Mouse (Mus musculus): ENCODE results near the gene Tmem41b. TPM values are rescaled to one million over a fixed set of nuclear protein-coding genes. Genes with fewer than 3 reads are reported as not detected.

Tmem41b gene
- total and polyA plus RNA-seq, 3 experiments, result 45.9 to 86.9 TPM; not detected in 1

DNA sequence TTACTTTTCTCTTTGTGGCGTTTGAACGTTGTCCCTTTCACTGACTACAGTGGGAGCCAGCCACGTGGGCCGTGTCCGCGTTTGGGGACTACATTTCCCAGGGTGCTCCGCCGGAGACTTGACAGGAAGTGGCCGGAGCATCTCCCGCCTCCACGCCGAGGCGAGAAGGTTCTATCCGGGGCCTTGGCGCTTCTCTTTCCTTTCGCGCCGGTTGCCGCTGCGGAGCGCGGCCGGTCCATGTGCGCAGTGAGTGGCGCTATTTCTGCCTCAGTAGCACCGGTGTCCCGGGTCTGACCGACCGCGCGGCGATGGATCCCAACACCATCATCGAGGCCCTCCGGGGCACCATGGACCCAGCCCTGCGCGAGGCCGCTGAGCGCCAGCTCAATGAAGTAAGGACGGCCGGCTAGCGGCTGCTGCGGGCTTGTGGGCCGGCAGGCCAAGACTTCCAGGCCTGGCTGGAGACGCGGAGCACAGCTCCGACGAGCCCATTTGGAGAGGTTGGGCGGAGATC is 31.4 kb upstream of the Tmem41b start, which contains the start of gene Ipo7 (continued):
- TF ChIP-seq NRF1 (IDR thresholded peaks at IDR 0.05; ENCODE audit: insufficient read depth, low read depth, low read length, poor library complexity, severe bottlenecking) (0 out of 2 replicates have a peak, but pooled peaks have one; percentile 11), SMC3 (IDR thresholded peaks at IDR 0.05; ENCODE audit: low read depth, low read length) (no peak)

- H3K27ac ChIP-seq (ENCODE audit: control insufficient read depth, low read depth, low read length), result 0 out of 2 replicates have a peak overlapping the region, but pooled peaks have one; percentile 29
- no peak overlapping the region for H3K4me3 ChIP-seq (ENCODE audit: control insufficient read depth in 1 of 2, insufficient read depth in 1 of 2, low read depth in 2 of 2, low read length in 2 of 2)
- H3K9me3 ChIP-seq (replicated peaks; ENCODE audit: insufficient read depth, low read length), result no peaks in the 10 kb centered on the region
- no peak overlapping the region for H3K9ac ChIP-seq (ENCODE audit: control insufficient read depth, low read depth, low read length, poor library complexity, severe bottlenecking)
- H3K36me3 ChIP-seq (ENCODE audit: control insufficient read depth in 1 of 2, insufficient read depth in 2 of 2, low read length in 2 of 2), result peaks cover 0 to under 1% of the 10 kb centered on the region in 2 experiments; a peak in 1 of 4 replicates
- H3K27me3 ChIP-seq (ENCODE audit: control insufficient read depth in 1 of 2, insufficient read depth in 2 of 2, low read length in 2 of 2), result no peaks in the 10 kb centered on the region
- peaks cover 0 to 4% of the 10 kb centered on the region in 2 experiments; a peak in 2 of 4 replicates for H3K4me1 ChIP-seq (ENCODE audit: control insufficient read depth in 1 of 2, insufficient read depth in 2 of 2, low read length in 2 of 2)
- TF ChIP-seq RCOR1 (IDR thresholded peaks at IDR 0.05; ENCODE audit: low read depth, low read length) (peak; percentile 81), EP300 (IDR thresholded peaks at IDR 0.05; ENCODE audit: low read depth in 1 of 2, low read length in 2 of 2) (peak; percentile 62 to 67), MAX (IDR thresholded peaks at IDR 0.05; ENCODE audit: low read length) (no peak), ZNF384 (IDR thresholded peaks at IDR 0.05; ENCODE audit: low read depth, low read length) (no peak; the same call in 1 of the 2 replicates), ETS1 (IDR thresholded peaks at IDR 0.05; ENCODE audit: low read depth, low read length) (peak; percentile 64), HCFC1 (IDR thresholded peaks at IDR 0.05; ENCODE audit: low read depth, low read length) (peak; percentile 58; the same call in 1 of the 2 replicates), GATA1 (IDR thresholded peaks at IDR 0.05; ENCODE audit: low read depth, low read length) (peak; percentile 64), MAZ (IDR thresholded peaks at IDR 0.05; ENCODE audit: low read depth, low read length) (peak; percentile 86), TCF12 (IDR thresholded peaks at IDR 0.05; ENCODE audit: low read depth, low read length) (peak; percentile 33; the same call in 1 of the 2 replicates), POLR2AphosphoS2 (IDR thresholded peaks at IDR 0.05; ENCODE audit: low read length) (no peak), ELF1 (IDR thresholded peaks at IDR 0.05; ENCODE audit: low read depth, low read length) (peak; percentile 35; the same call in 1 of the 2 replicates)
- peak; percentile 77 for DNase-seq (ENCODE audit: low read depth, low spot score)
- peaks cover 11% of the 10 kb centered on the region for H3K79me2 ChIP-seq (ENCODE audit: control insufficient read depth, insufficient read depth, low read length, poor library complexity)
Observed at GRCm38 (mm10) chr7:110014272-110014671, 27.5 kb upstream of the Tmem41b start.

DNA sequence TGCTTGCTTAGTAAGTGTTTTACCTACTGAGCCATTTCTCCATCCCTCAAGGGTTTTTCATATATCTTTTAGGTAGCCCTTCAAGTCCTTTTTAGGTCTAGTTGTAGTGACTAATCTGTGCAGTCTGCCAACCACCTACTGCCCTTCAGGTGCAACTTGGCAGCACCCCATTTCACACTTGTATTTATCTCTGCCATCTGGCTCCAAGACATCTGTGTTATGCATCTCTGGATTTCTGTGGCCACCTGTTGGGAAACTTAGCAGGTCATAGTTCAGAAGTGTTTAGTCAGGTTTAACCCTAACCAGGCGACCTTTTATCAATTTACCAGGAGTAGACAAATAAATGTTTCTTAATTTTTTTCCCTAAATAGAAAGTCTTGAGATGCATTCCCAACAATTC is 24.7 kb upstream of the Tmem41b start:
- no peak for TF ChIP-seq TCF12 (IDR thresholded peaks at IDR 0.05; ENCODE audit: low read depth, low read length)
- no peak for TF ChIP-seq ZMIZ1 (IDR thresholded peaks at IDR 0.05; ENCODE audit: low read depth, low read length)
- no peak for TF ChIP-seq BHLHE40 (IDR thresholded peaks at IDR 0.05; ENCODE audit: borderline replicate concordance, low read depth, low read length)
- no peak for TF ChIP-seq TBP (IDR thresholded peaks at IDR 0.05; ENCODE audit: low read depth, low read length)
- no peak overlapping the region for H3K9ac ChIP-seq (ENCODE audit: control insufficient read depth, low read depth, low read length, poor library complexity, severe bottlenecking)
- no peaks in the 10 kb centered on the region for H3K27me3 ChIP-seq (ENCODE audit: control insufficient read depth in 1 of 2, insufficient read depth in 2 of 2, low read length in 2 of 2)
- no peaks in the 10 kb centered on the region for H3K9me3 ChIP-seq (replicated peaks; ENCODE audit: insufficient read depth, low read length)
- peaks cover 0 to 16% of the 10 kb centered on the region in 2 experiments; a peak in 2 of 4 replicates for H3K36me3 ChIP-seq (ENCODE audit: control insufficient read depth in 1 of 2, insufficient read depth in 2 of 2, low read length in 2 of 2)
- no peak overlapping the region for H3K4me3 ChIP-seq (ENCODE audit: control insufficient read depth in 1 of 2, insufficient read depth in 1 of 2, low read depth in 2 of 2, low read length in 2 of 2)
- DNase-seq (ENCODE audit: low read depth, low spot score), result no peak
- H3K27ac ChIP-seq (ENCODE audit: control insufficient read depth, low read depth, low read length), result no peak overlapping the region
- H3K79me2 ChIP-seq (ENCODE audit: control insufficient read depth, insufficient read depth, low read length, poor library complexity), result no peaks in the 10 kb centered on the region
- H3K4me1 ChIP-seq (ENCODE audit: control insufficient read depth in 1 of 2, insufficient read depth in 2 of 2, low read length in 2 of 2), result peaks cover 6 to 17% of the 10 kb centered on the region in 2 experiments

Measured in MEL (cell line).